Mouse (Mus musculus) Patski (cell line): ENCODE measurements around the gene 1110032A03Rik. TPM values are rescaled to one million over a fixed set of nuclear protein-coding genes. Genes with fewer than 3 reads are reported as not detected.
A peak's percentile ranks its signal among the peaks of the same experiment; 100 is the strongest.

Experiments used
- ATAC-seq: fragments of 100-300 bp; one replicate; pipeline ENCODE4 v1.8.0; 2021
- CTCF ChIA-PET: fragments of 350-600 bp; sonication (Branson Sonifier 250); formaldehyde crosslinking; loops from one replicate; lab custom pipeline; 2022; ENCODE audit warnings: inconsistent platforms; lab: Charles Lee
- POLR2A ChIA-PET: fragments of 350-600 bp; sonication (Branson Sonifier 250); formaldehyde crosslinking; loops from one replicate; lab custom pipeline; 2022; ENCODE audit warnings: antibody characterized with exemption, inconsistent platforms; lab: Charles Lee
- DNase-seq: peaks from one replicate; pipeline ENCODE4 v3.0.0-alpha.2; 2011; ENCODE audit warnings: low read depth, low spot score
- H3K27me3 ChIP-seq: fragments of 371-371 bp; one replicate; pipeline ENCODE4 v1.5.1; 2021
- CTCF ChIP-seq: fragments of 100-300 bp; IDR thresholded peaks from one replicate; pipeline ENCODE4 v1.5.1; 2021
- in situ Hi-C: fragments of 300-500 bp; cut with MboI; formaldehyde crosslinking; loops from 3 replicates; pipeline ENCODE4 v1.11.1; 2018; ENCODE audit warnings: low pct_unique_long_range_greater_than_20kb, mixed read lengths
- polyA plus RNA-seq: library from polyadenylated mRNA; unstranded; gene quantifications from one replicate; pipeline ENCODE4 v1.2.3, GENCODE M21; 2021

Gene 1110032A03Rik
- polyA plus RNA-seq, 1 experiment from 2014 or later = 28.6 TPM

GRCm38 (mm10) chr9:50775662-50776126, 374 bp upstream of the 1110032A03Rik start:
- no peak for TF ChIP-seq CTCF
- POLR2A ChIA-PET = no interaction called here
- CTCF ChIA-PET = no interaction called here
- no peak for DNase-seq
- ATAC-seq = peak; percentile 33
- in situ Hi-C loops = no loop called here
- H3K27me3 ChIP-seq = no peaks in the 10 kb centered on the region

- DNase-seq (no peak), ATAC-seq (no peak)
- POLR2A ChIA-PET = interaction anchor here (0.8 kb wide), 1 partner anchor 104 kb away, joined by 5 read pairs; no protein-coding TSS in a partner anchor
- TF ChIP-seq CTCF = no peak
- no peaks in the 10 kb centered on the region for H3K27me3 ChIP-seq
- in situ Hi-C loops = no loop called here
- CTCF ChIA-PET = interaction anchor here (1.4 kb wide), 1 partner anchor 11 kb away, joined by 6 read pairs; no protein-coding TSS in a partner anchor
Observed at GRCm38 (mm10) chr9:50774026-50774462, 1.3 kb downstream of the 1110032A03Rik start.

GRCm38 (mm10) chr9:50770011-50770410, 5.3 kb downstream of the 1110032A03Rik start:
- no peak for ATAC-seq
- no peak for TF ChIP-seq CTCF
- POLR2A ChIA-PET = interaction anchor here (1.8 kb wide), 1 partner anchor 16 kb away, joined by 5 read pairs; no protein-coding TSS in a partner anchor
- in situ Hi-C loops = no loop called here
- CTCF ChIA-PET = interaction anchor here (3.9 kb wide), 1 partner anchor 16 kb away, joined by 33 read pairs; the partner anchor contains the start of gene Hspb2
- no peaks in the 10 kb centered on the region for H3K27me3 ChIP-seq
- DNase-seq = no peak

- peak; percentile 99 for TF ChIP-seq CTCF
- in situ Hi-C loops = loop anchor here (10.0 kb wide), 1 partner anchor 54 kb away; no protein-coding TSS in a partner anchor
- POLR2A ChIA-PET = interaction anchor here (1.8 kb wide), 1 partner anchor 14 kb away, joined by 5 read pairs; no protein-coding TSS in a partner anchor
Observed at GRCm38 (mm10) chr9:50768107-50769002, 7.0 kb downstream of the 1110032A03Rik start, which contains the start of gene Fdxacb1. Fdxacb1 (plus strand) TSS chr9:50768236.

GRCm38 (mm10) chr9:50767531-50768106, 7.7 kb downstream of the 1110032A03Rik start:
- ChIA-PET POLR2A (interaction anchor here (0.7 to 1.0 kb wide), 3 partner anchors 11 to 26 kb away, joined by 3 to 6 read pairs (median 3); no protein-coding TSS in a partner anchor), CTCF (interaction anchor here (0.8 to 3.9 kb wide), 15 partner anchors 9 to 58 kb away, joined by 3 to 33 read pairs (median 4); partner anchors contain the start of genes 2310030G06Rik and Hspb2)
- no peaks in the 10 kb centered on the region for H3K27me3 ChIP-seq
- in situ Hi-C loops = loop anchor here (10.0 kb wide), 1 partner anchor 53 kb away; no protein-coding TSS in a partner anchor
- DNase-seq (no peak), ATAC-seq (no peak)
- TF ChIP-seq CTCF = no peak

More at GRCm38 (mm10) chr9:50768107-50769002, 7.0 kb downstream of the 1110032A03Rik start, which contains the start of gene Fdxacb1:
- DNase-seq = no peak
- peak; percentile 97 for ATAC-seq
- no peaks in the 10 kb centered on the region for H3K27me3 ChIP-seq
- CTCF ChIA-PET = interaction anchor here (0.8 to 3.9 kb wide), 14 partner anchors 9 to 59 kb away, joined by 3 to 33 read pairs (median 4); partner anchors contain the start of gene Hspb2

GRCm38 (mm10) chr9:50763331-50763730, 12.0 kb downstream of the 1110032A03Rik start:
- POLR2A ChIA-PET = interaction anchor here (0.6 kb wide), 1 partner anchor 272 kb away, joined by 5 read pairs; no protein-coding TSS in a partner anchor
- TF ChIP-seq CTCF = peak; percentile 58
- CTCF ChIA-PET = interaction anchor here (1.1 to 2.9 kb wide), 5 partner anchors 10 to 70 kb away, joined by 3 to 14 read pairs (median 5); partner anchors contain the start of genes 2310030G06Rik and Alg9

GRCm38 (mm10) chr9:50761520-50762243, 13.6 kb downstream of the 1110032A03Rik start:
- ATAC-seq (no peak), DNase-seq (no peak)
- TF ChIP-seq CTCF = no peak
- POLR2A ChIA-PET = interaction anchor here (0.7 to 0.8 kb wide), 2 partner anchors 28 to 1081 kb away, joined by 3 read pairs; no protein-coding TSS in a partner anchor
- H3K27me3 ChIP-seq = no peaks in the 10 kb centered on the region
- CTCF ChIA-PET = interaction anchor here (1.1 to 2.9 kb wide), 4 partner anchors 8 to 26 kb away, joined by 3 to 14 read pairs (median 4); no protein-coding TSS in a partner anchor
- in situ Hi-C loops = loop anchor here (10.0 kb wide), 1 partner anchor 47 kb away; no protein-coding TSS in a partner anchor

More at GRCm38 (mm10) chr9:50763331-50763730, 12.0 kb downstream of the 1110032A03Rik start:
- ATAC-seq = no peak
- no peak for DNase-seq
- no peaks in the 10 kb centered on the region for H3K27me3 ChIP-seq
- in situ Hi-C loops = loop anchor here (10.0 kb wide), 1 partner anchor 49 kb away; no protein-coding TSS in a partner anchor

- no peak for TF ChIP-seq CTCF
- in situ Hi-C loops = no loop called here
- no peak for DNase-seq
- ChIA-PET CTCF (interaction anchor here (4.5 kb wide), 1 partner anchor 11 kb away, joined by 33 read pairs; the partner anchor contains the start of gene Fdxacb1), POLR2A (interaction anchor here (0.6 kb wide), 1 partner anchor 10 kb away, joined by 3 read pairs; no protein-coding TSS in a partner anchor)
- ATAC-seq = no peak
- no peaks in the 10 kb centered on the region for H3K27me3 ChIP-seq
Observed at GRCm38 (mm10) chr9:50756711-50757110, 18.6 kb downstream of the 1110032A03Rik start.

- CTCF ChIA-PET = interaction anchor here (0.9 to 4.5 kb wide), 6 partner anchors 9 to 45 kb away, joined by 3 to 33 read pairs (median 6); partner anchors contain the start of genes Dixdc1 and Fdxacb1
- no peak for DNase-seq
Observed at GRCm38 (mm10) chr9:50753947-50754346, 21.4 kb downstream of the 1110032A03Rik start.

More at GRCm38 (mm10) chr9:50753947-50754346, 21.4 kb downstream of the 1110032A03Rik start:
- no peak for TF ChIP-seq CTCF
- in situ Hi-C loops = no loop called here
- POLR2A ChIA-PET = interaction anchor here (0.6 to 2.4 kb wide), 5 partner anchors 14 to 237 kb away, joined by 3 to 12 read pairs (median 3); partner anchors contain the start of gene Dixdc1
- ATAC-seq = no peak
- H3K27me3 ChIP-seq = no peaks in the 10 kb centered on the region
